Mouse (Mus musculus) CH12.LX (cell line): Measurements from ENCODE around the gene Rims3.

Experiments used
- CTCF ChIP-seq, 2 experiments: IDR thresholded peaks in 1 of 2; conservative IDR thresholded peaks in 1 of 2; 2 replicates each; pipeline ENCODE4 v1.5.1; 2011 to 2012; ENCODE audit warnings: low read depth in 2 of 2, low read length in 2 of 2, improper control_type of control experiment in 1 of 2, inconsistent platforms in 1 of 2, mild to moderate bottlenecking in 1 of 2, moderate library complexity in 1 of 2
- E2F4 ChIP-seq: IDR thresholded peaks from 2 replicates; pipeline ENCODE4 v1.6.1; 2011; ENCODE audit warnings: low read depth, low read length, improper control_type of control experiment; ENCODE audit not compliant: insufficient replicate concordance
- EP300 ChIP-seq: IDR thresholded peaks from 2 replicates; pipeline ENCODE4 v1.6.1; 2011; ENCODE audit warnings: low read length, improper control_type of control experiment
- NELFE ChIP-seq: IDR thresholded peaks from 2 replicates; pipeline ENCODE4 v1.6.1; 2011; ENCODE audit warnings: low read depth, low read length, improper control_type of control experiment
- POLR2A ChIP-seq: IDR thresholded peaks from 2 replicates; pipeline ENCODE4 v1.6.1; 2011; ENCODE audit warnings: low read depth, mild to moderate bottlenecking, improper control_type of control experiment, low read length
- RAD21 ChIP-seq: IDR thresholded peaks from 2 replicates; pipeline ENCODE4 v1.6.1; 2011; ENCODE audit warnings: low read depth, mild to moderate bottlenecking, low read length, improper control_type of control experiment, moderate library complexity
- RCOR1 ChIP-seq: conservative IDR thresholded peaks from 2 replicates; pipeline ENCODE4 v1.6.1; 2012; ENCODE audit warnings: low read depth, mild to moderate bottlenecking, inconsistent platforms, low read length, improper control_type of control experiment
- UBTF ChIP-seq: IDR thresholded peaks from 2 replicates; pipeline ENCODE4 v1.6.1; 2012; ENCODE audit warnings: low read depth, mild to moderate bottlenecking, inconsistent platforms, low read length, improper control_type of control experiment, moderate library complexity
- ZMIZ1 ChIP-seq: IDR thresholded peaks from 2 replicates; pipeline ENCODE4 v1.6.1; 2012; ENCODE audit warnings: low read depth, mild to moderate bottlenecking, inconsistent platforms, low read length, improper control_type of control experiment
- ZNF384 ChIP-seq: IDR thresholded peaks from 2 replicates; pipeline ENCODE4 v1.6.1; 2012; ENCODE audit warnings: low read depth, low read length, improper control_type of control experiment, inconsistent platforms

DNA sequence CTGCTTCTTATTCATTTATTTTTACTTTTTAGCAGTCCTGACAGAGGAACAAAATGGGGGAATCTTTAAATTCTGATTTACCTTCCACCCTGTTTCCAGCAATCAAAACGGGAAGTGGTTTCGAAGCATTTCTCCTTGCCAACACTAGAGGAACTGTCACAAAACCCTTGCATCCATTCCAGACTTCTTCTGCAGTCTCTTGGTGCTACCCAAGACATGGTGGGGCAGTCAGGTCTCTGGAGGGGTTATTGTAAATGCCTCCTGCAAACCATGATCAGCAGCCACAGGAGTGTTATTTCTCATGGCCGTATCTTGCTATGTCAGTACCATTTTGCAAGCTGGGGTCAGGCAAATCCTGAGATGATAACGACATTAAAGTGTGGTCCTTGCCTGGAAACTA, 9.5 kb upstream of the Rims3 start:
- TF ChIP-seq POLR2A (no peak), EP300 (no peak), RCOR1 (no peak), CTCF (conservative IDR thresholded peaks at IDR 0.05 in 1 of 2, IDR thresholded peaks at IDR 0.05 in 1 of 2; ENCODE audit: low read depth in 2 of 2, low read length in 2 of 2) (no peak), RAD21 (no peak), ZNF384 (no peak), UBTF (no peak), E2F4 (no peak), NELFE (no peak), ZMIZ1 (no peak)
